Mouse (Mus musculus) embryo, embryonic 10.5 days (tissue): ENCODE results near the gene Ngdn.
"Not testable (repeated sequence)": the region's sequence is repeated elsewhere in the genome, so short reads cannot be mapped to it uniquely, and the experiment has no call there.

Source experiments
- DNase-seq: peaks from one replicate; pipeline ENCODE4 v3.0.0-alpha.2; 2015; ENCODE audit warnings: low spot score

The Ngdn gene

DNA sequence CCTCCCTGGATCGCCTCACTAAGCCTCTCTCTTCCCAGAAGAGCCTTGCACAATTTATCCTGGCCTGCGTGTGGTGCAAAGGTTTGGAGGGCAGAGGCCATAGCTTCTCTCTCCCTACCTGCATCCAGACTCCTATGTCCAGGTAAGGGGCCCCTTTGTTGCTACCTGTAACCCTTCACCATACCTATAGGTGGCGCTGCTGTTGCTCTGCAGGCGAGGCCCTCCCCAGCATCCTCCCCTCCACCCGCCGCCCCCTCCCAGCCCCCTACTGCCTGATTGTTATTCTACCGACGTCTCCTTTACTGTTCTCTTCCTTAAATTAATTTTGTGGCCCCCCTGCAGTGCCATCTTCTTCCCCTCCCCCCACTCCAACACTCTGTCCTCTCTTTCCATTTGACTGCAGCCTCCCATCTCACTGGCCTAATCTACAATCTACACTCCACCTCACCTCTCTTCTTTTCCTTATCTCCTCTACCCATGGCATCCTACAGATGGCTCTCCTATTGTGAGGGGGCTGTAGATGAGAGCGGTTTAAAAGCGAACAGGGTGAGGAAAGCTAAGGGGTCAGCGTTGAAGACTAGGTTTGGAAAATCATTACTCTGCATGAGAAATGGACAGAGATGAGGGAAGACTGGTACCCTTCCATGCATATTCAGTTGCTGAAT lies 13.9 kb downstream of the Ngdn start:
- DNase-seq = peak; percentile 49

DNA sequence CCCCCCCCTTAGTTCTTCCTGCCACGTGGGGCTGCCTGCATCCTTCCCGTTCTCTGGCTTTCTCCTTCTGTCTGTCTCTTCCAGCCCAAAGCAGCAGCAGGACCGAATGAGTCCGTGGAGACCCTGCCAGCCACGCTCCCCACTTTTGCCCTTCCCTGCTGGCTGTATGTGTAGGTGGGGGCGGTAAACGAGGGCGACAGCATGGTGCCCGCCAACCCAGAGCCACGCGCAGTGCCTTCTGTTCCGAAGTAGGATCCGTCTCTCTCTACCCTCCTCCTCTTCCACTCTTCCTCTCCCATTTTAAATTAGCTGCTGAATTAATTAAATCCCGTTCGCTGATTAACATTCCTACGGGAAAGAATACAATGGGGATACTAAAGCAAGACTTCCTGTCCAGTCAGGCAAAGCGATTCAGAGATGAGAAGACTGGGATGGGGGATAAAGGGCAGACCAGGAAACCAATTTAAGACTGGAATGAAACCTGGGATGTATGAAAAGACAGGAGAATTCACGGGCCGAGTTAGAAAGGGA lies 17.5 kb downstream of the Ngdn start:
- DNase-seq = no peak

DNA sequence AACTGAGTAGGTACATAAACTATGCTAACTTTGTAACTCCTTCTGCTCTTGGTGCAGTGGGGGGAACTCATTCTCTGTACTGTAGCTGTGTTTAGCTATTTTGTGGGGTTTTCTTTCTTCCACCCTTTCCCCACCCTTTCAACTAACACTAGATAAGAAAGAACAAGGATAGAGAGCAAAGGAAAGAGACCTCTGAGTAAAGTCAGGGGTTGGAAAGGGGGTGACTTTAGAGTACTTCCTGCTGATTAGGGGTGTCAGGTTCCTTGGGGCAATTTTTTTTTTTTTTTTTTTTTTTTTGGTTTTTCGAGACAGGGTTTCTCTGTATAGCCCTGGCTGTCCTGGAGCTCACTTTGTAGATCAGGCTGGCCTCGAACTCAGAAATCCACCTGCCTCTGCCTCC lies 28.4 kb downstream of the Ngdn start:
- not testable (repeated sequence) for DNase-seq

DNA sequence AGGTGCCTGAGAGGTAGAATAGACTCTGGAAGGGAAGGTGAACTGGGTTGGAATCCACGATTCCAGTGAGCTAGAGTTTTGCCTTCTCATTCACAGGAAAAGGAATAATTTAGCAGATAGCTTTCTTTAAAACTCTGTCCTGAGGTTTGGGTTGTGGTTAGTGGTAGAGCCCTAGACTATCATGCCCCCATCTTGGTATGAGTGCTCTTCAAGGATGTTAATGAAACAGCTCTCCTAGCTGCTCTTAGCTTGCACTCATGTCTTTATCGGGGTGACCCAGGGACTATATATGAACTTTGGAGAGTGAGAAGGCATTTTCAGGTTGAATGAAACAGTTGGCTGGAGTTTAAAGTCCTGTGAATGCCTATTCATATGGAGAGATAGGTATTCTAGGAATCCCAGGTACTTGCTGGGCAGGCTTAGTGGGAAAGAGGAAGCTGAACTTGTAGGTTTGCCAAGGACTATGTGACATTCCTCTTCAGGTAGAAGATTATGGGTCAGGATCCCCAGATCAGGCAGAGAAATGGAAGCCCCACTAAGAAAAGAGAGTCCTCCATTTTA lies 32.8 kb downstream of the Ngdn start:
- no peak for DNase-seq

DNA sequence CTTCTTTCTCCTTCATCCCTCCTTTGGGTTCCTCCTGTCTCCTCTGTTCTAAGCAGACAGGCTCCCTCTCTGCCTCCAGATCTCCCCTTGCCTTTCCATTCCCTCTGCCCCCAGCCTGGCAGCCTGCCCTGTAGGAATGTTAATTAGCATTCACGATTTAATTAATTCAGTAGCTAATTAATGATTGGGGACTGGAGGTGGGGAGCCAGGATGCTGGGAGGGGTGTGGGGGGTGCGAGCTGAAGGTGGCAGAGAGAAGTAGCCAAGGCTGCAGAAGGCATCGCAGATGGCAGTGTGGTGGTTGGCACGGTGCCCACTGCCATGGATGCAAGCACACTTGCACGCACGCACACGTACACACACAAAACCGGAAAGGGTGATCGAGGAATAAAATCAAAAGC lies 37.2 kb downstream of the Ngdn start:
- no peak for DNase-seq

DNA sequence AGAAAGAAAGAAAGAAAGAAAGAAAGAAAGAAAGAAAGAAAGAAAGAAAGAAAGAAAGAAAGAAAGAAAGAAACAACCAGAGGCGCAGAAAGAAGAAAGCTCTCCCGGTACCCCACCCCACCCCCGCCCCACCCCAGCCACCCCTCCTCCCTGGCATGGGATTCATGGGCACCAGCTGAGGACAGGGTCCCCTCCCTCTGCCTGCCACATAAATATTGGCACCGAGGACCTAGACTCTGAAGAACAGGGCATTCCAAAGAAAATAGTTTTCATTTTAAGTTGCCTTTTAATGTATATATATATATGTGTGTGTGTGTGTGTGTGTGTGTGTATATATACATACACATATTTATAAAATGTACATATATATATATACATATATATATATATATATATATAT lies 37.8 kb downstream of the Ngdn start:
- no peak for DNase-seq

DNA sequence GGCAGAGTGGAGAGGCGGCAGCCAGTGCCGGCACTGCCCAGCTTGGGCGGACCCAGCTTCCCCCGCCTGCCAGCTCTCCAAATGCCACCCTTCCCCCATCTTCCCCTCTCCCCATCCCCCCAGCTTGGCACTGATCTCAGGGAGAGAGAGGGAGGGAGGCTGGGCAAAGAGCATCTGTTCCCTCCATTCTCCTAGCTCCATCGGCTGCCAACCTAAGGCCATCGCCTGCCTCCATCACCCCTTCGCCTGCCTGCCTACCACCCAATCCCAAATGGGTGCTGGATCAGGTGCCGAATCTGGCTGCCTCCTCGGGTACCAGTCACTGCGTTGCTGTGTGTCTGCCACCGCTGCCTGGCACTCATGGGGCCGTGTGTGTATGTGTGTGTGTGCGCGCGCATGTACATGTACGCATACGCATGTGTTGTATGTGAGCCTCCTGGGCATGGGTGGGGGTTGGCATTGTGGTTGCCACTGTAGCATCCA lies 38.5 kb downstream of the Ngdn start:
- no peak for DNase-seq

DNA sequence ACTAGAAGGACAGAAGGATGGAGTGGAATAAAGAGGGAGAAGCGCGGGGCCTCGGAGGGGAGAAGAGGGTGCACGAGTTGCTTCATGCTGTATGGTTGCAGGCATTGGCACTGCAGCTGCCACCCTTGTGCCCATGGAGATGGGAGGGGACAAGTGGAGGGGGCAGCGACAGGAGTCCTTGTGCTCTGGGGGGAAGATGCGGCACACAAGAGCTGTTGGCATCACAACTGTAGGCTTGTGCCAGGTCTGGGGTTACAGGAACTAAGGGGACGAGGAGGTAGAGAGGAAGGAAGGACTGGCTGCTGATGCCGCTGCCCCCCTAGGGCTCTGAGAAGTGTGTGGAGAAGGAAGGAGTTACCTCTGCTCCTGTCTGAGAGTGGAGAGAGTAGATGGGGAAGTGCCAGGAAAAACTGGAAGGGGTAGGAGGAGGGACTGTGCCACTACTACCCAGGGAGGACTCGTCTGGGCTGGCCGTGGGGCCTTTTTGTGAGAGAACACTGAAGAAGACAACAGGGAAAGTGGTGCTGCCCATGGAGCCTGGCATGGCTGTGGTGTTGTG lies 39.0 kb downstream of the Ngdn start:
- no peak for DNase-seq

DNA sequence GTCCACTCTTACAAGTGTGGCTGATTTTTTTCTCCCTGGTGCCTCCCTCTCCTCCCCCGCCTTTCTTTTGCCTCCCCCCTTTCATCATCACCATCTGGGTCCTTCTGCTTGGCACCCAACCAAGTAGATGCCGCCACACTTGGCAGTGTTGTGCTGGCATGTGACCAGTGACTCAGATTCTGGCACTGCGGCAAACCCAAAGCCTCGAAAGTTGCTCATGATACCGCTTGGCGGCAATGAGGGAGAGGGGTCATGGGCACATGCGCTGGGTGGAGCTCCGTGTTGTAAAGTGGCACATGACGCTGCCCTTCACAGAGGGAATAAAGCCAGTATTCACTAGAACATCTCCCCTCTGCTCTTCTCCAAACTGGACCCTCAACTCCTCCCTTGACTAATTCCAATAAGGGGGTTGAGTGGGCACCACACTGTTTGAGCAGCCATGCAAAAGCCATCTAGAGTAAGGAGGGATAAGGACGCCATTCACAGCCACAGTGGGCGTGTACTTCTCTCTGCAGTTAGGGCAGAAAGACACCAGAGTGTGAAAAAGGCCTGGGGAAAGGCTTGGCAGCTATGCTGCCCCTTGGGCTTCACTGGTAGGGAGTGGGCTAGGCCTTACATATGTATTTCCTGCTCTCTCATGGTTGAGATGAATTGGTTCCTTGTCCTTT lies 40.0 kb downstream of the Ngdn start:
- no peak for DNase-seq

DNA sequence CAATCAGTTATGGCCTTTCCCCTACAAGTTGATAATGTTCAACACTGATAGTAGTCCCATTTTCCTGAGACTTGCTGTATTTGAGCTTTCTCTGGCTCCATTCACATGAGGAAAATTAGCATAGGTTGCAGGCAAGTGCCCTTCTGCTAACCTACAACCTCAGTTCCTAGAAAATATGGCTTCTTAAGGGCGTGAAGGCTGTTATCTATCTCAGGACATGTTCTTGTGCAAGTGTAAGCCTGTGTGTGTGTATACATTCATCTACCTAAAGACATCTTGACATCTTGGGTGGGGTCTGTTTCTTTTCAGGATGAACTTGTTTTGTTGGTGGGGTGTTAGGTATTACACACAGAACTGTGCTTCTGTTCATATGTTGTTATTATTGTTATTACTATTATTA lies 43.8 kb downstream of the Ngdn start:
- DNase-seq = no peak

DNA sequence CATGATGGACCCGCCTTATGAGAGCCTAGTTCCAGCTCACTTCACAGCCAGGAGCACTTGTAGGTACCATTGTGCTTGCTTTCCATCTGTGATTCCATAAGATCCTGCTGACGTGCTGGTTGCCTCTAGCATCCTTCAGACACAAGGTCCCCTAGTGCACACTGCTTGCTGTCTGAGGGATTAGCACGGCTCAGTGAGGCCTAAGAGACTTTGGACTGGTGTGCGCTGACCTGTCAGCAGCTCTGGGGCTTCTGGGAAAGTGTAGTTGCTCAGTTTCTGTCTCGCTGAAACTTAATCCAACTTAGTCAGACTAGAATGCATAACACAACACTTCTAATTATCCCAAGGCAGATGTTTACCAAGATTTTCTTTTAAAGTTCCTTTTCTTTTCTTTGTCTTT lies 44.7 kb downstream of the Ngdn start:
- peak; percentile 28 for DNase-seq

DNA sequence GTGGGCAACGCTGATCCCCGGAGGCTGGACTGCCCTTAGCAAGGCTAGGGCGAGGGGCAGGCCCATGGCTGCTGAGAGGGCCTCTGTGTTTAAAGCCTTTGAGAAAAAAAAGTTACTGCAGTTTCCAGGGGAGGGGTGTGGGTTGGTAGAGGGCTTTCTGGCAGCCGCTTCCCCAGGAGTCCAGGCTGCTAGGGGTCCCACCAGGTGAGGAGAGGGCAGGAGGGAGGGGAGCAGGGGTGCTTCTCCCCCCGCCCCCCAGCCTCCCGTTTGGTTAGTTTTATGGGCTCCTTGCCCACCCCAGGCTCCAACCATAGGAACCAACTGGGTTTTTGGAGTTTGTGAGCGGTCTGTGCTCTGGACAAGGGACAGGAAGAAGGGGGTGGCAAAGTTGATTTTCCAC lies 46.6 kb downstream of the Ngdn start:
- DNase-seq = no peak

DNA sequence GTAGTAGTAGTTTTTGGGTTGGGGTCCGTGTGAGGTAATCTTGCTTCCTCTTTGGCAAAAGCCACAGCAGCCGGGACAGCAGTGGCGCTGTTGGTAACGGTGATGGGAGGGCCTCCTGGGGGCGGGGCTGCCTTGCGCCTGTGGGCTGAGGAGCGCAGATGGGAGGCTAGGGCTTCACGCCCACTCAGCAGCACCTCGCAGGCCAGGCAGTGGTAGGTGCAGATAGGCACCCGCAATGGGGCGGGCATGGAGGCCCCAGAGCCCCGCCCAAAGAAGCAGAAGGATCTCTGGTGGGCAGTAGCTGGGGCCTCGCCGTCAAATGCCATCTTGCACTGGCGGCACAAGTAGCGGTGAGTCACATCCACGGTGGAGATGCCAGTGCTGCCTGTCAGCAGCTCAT lies 47.4 kb downstream of the Ngdn start:
- peak; percentile 42 for DNase-seq

DNA sequence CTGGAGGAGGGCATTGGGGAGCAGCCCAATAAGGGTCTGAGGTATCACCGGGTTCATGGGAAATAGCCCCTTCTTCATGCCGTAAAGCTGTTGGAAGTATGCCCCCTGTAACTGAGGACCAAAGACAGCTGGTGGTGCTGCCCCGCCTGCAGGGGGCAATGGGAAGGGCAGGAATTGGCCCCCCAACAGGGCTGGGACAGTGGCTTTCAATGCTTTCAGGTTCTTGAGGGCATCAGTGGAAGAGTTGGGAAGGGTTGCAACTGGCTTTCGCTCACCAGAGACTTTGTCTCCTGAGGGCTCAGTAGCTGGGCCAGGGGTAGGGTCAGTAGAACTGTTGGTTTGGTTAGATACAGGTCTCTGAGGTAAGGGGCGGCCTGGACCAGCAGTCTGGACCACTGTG lies 47.9 kb downstream of the Ngdn start:
- DNase-seq = no peak

DNA sequence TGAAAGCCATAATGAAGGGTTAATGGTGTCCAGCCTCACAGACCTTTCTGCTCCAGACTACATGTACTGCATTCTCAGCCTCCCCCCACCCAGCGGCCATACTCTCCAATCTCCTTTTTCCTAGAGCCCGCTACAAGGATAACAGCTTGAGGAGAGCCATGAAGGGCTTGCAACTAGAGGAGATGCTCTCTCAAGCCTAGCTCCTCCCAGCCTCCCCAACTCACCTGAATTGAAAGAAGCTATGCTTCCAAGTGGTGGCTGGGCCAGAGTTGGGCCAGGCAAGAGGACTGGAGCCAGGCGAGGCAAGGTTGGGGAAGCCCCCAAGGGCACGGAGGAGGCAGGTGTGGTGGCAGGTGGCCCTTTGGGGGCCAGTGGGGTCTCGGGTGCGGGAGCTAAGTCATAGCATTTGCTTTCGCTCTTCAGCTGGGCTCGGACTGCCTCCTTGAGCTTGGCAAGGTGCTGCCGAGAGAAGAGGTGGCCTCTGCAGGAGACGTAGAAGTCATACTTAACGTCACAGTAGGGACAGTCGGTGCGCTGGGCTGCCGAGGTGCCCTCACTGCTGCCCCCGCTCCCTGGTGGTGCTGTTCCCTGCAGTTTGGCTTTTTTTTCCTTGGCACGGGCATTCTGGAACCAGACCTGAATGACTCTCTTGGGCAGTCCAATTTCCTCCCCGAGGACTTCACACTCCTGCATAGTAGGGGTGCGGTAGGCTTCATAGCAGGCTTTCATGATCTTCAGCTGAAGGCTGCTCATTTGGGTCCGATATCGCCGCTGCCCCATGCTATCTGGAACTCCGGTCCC lies 48.5 kb downstream of the Ngdn start:
- DNase-seq = no peak

DNA sequence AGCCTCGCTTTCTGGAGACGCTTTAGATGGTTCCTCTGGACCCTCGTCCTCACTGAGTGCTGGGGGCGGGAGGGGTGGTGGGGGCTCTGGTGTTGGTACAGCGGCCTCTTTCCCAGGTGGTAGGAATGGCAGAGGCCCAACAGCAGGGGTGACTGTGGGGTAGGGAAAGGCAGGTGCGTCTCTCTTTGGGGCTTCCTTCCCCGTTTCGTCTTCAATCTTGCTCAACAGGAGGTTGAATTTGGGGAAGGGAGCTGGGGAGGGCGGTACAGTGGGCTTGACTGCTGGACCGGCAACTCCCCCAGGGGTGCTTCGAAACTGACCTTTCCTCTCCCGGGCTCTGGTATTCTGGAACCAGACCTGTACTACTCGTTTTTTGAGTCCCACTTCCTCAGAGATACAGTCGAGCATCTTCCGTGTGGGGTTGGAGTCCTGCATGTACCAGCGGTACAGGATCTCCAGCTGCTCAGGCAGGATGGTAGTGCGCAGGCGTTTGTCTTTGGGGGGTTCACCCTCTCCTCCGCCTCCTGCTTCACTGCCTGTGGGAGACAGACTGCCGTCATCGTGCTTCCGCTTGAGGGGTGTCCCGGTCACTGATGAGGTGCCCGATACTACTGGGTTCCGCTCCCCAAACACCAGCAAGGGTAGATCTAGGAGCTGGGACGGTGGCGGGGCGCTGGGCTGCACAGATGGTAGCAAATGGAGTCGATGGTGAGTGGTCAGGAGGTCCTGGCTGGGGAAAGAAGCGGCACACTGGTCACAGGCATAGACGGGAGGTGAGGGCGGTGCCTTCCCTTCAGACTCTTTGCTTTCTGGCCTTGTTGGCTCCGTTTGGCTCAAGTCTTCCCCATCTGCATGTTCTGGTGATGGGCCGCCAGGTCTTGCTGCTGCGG lies 49.5 kb downstream of the Ngdn start:
- no peak for DNase-seq

DNA sequence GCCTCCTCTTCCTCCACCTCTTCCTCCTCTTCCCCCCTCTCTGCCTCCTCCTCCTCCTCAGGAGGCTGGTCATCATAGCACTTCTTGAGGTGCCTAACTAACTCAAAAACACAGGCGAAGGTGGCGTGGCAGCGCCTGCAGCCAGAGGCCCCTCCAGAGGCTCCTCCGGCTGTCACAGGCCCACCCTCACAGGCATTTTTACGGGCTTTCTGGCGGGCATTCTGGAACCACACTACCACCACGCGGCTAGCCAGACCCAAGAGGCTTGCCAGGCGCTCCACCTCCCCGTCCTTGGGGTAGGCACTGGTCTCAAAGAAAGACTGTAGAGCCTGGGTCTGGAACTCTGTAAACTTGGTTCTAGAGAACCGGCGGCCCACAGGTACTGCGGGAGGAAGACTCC lies 50.1 kb downstream of the Ngdn start:
- no peak for DNase-seq

DNA sequence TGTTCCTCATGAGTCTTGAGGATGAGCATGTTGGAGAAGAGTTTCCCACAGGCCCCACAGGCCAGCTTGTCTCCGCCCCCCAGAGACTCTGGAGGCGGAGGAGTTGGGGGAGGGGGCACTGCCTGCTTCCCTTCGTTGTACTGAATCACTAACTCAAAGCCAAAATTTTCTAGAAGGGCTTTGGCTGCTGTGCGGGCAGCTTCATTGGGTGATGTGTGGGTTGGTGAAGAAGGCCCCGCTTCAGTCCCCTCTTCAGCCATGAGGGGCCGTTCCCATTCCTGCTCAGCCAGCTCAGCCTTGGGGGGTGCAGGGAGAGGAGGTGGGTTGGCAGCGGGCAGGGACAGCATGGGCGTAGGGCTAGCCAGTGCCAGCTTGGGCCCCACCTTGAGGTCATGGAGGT lies 50.8 kb downstream of the Ngdn start:
- no peak for DNase-seq

DNA sequence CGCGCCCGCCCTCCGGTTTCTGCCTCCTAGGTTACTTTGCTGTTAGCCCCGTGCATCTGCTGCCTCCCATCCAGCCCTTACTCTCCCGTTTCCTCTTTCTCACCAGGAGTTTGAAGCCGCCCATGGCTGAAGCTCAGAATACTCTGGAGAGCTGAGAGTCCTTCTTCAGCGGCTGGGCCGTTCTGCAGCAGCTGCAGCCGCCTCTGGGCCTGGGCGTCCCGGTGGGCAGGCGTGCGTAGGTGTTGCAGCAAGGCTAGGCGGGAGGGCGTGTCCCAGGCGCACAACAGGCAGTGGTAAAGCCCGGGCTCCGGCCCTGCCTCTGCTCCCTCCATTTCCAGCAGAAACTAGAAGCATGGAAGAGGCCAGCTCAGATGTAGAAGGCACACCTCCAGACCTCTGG lies 56.5 kb downstream of the Ngdn start:
- no peak for DNase-seq
